Comparison of ENCODE assay signal across 9 mouse cellular contexts in genomic region chr4:138522296-138522695, GRCm38 (mm10).
DNase-seq lines count a peak whose midpoint lies in the region; ATAC-seq lines count a peak whose summit lies in the region.
"Had no signal": no experiment of that assay in that cellular context is flagged by ENCODE, and none has a peak within 500 bp of the region (broad histone marks: within the 10 kb centered on the region; RNA-seq: fewer than 3 reads in every experiment).

No protein-coding gene starts in this region.

- intact Hi-C loops in heart, postnatal 36 days (cut with DNase I) = no loop called here

- no peaks in the 10 kb centered on the region for H3K36me3 ChIP-seq in embryonic facial prominence, embryonic 14.5 days (ENCODE audit: control insufficient read depth, insufficient read depth, low read length)
- H3K36me3 ChIP-seq in neural tube, embryonic 13.5 days = no peaks in the 10 kb centered on the region

- H3K9me3 ChIP-seq in embryonic facial prominence, embryonic 14.5 days (ENCODE audit: control insufficient read depth, low read length) = no peaks in the 10 kb centered on the region
- H3K9me3 ChIP-seq in neural tube, embryonic 13.5 days = no peaks in the 10 kb centered on the region

- no peak overlapping the region for H3K27ac ChIP-seq in embryonic facial prominence, embryonic 14.5 days (replicated peaks; ENCODE audit: low read depth, low read length)
- no peak overlapping the region for H3K27ac ChIP-seq in neural tube, embryonic 13.5 days (replicated peaks)

- peak; percentile 40 for DNase-seq in kidney, postnatal 14 days
- DNase-seq in kidney, adult 11 months = no peak
- DNase-seq in embryonic facial prominence, embryonic 14.5 days (ENCODE audit: low spot score) = peak; percentile 63
- DNase-seq in heart, postnatal 36 days = peak; percentile 38 to 45
- DNase-seq in urinary bladder, postnatal 36 days (ENCODE audit: low spot score in 2 of 2) = no peak
- no peak for DNase-seq in urinary bladder, postnatal 14 days (ENCODE audit: low spot score)

- H3K4me2 ChIP-seq in embryonic facial prominence, embryonic 14.5 days (ENCODE audit: low read depth, low read length) = no peak overlapping the region
- H3K4me2 ChIP-seq in neural tube, embryonic 13.5 days = no peak overlapping the region

- WGBS in embryonic facial prominence, embryonic 14.5 days = 12% methylated on average over 7 of the region's 7 CpGs
- WGBS in neural tube, embryonic 13.5 days = 11% methylated on average over 7 of the region's 7 CpGs

- ATAC-seq in embryonic facial prominence, embryonic 14.5 days (ENCODE audit: low read depth) = peak; percentile 81; the same call in 1 of the 2 replicates
- ATAC-seq in neural tube, embryonic 13.5 days (ENCODE audit: low read depth) = 0 out of 2 replicates have a peak, but pooled peaks have one; percentile 22
- ATAC-seq in erythroid progenitor cell, adult 5-6 weeks (replicated peaks; ENCODE audit: low FRiP score, poor library complexity, severe bottlenecking) = no peak

- H3K4me1 ChIP-seq in embryonic facial prominence, embryonic 14.5 days (ENCODE audit: control insufficient read depth, insufficient read depth, low read length) = no peaks in the 10 kb centered on the region
- peaks cover 50% of the 10 kb centered on the region for H3K4me1 ChIP-seq in neural tube, embryonic 13.5 days (replicated peaks)

- no peaks in the 10 kb centered on the region for H3K27me3 ChIP-seq in embryonic facial prominence, embryonic 14.5 days (replicated peaks; ENCODE audit: control insufficient read depth, insufficient read depth, low read length)
- H3K27me3 ChIP-seq in neural tube, embryonic 13.5 days = no peaks in the 10 kb centered on the region

- H3K4me3 ChIP-seq in embryonic facial prominence, embryonic 14.5 days (ENCODE audit: low read depth, low read length) = no peak overlapping the region
- no peak overlapping the region for H3K4me3 ChIP-seq in neural tube, embryonic 13.5 days
- H3K4me3 ChIP-seq: myocyte had no signal

- no peak overlapping the region for H3K9ac ChIP-seq in embryonic facial prominence, embryonic 14.5 days (ENCODE audit: low read depth, low read length)
- peak overlapping the region; percentile 17; the same call in 1 of the 2 replicates for H3K9ac ChIP-seq in neural tube, embryonic 13.5 days

Comparison
In these comparisons a context has a peak if more than half of its experiments do, and no peak if none do; other contexts are left out.
1. DNase-seq: peak in kidney, postnatal 14 days (single experiment), embryonic facial prominence, embryonic 14.5 days (single experiment) and heart, postnatal 36 days (2 of 2); none in kidney, adult 11 months (single experiment), urinary bladder, postnatal 36 days (0 of 2) and urinary bladder, postnatal 14 days (single experiment).